Mouse (Mus musculus) lung, adult 2 months (tissue): ENCODE data around the gene Ccr8.

Experiments used
- CTCF ChIP-seq: fragments of 200-500 bp; IDR thresholded peaks from 2 replicates; pipeline ENCODE4 v1.5.1; 2011; ENCODE audit warnings: mild to moderate bottlenecking, low read length, control low read depth; ENCODE audit not compliant: insufficient read depth
- POLR2A ChIP-seq: fragments of 200-500 bp; IDR thresholded peaks from 2 replicates; pipeline ENCODE4 v1.6.1; 2011; ENCODE audit warnings: low read depth, mild to moderate bottlenecking, control low read depth, low read length, borderline replicate concordance; ENCODE audit errors: extremely low read depth

DNA sequence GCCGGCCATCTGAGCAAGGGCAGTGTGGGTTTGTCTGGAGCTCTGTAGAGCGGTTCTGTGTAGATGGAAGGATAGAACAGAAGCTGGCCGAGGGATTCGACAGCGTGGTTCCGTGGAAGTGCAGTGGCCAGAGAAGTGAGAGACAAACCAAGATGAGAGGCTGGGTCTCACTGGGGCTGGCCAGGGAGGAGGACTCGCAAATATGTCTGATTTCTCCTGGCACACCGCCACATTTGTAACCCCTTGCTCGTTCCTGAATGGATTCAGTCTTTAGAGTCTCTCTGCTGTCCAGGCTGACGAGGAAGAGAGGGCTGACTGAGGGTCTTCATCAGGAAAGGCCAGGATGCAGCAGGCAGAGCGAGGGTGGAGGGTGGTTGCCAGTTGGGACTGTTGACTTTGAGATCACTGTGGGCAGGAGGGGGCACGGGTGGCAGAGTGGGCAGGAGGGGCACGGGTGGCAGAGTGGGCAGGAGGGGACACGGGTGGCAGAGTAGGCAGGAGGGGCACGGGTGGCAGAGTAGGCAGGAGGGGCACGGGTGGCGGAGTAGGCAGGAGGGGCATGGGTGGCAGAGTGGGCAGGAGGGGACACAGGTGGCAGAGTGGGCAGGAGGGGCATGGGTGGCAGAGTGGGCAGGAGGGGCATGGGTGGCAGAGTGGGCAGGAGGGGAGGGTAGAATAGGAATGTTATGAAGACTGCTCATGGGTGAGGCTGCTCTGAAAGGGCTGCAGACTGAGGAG lies 22.3 kb downstream of the Ccr8 start:
- TF ChIP-seq CTCF (no peak), POLR2A (no peak)
